Mouse (Mus musculus) embryonic fibroblast, embryonic 13.5 days (primary cell): Measurements from ENCODE around the gene Atl3. TPM values are rescaled to one million over a fixed set of nuclear protein-coding genes. Genes with fewer than 3 reads are reported as not detected.

Experiments used
- H3K27ac ChIP-seq: 2 replicates; pipeline ENCODE4 v1.5.1; 2012; ENCODE audit warnings: low read length, control low read depth, inconsistent platforms; ENCODE audit not compliant: insufficient read depth
- H3K4me1 ChIP-seq: 2 replicates; pipeline ENCODE4 v1.6.1; 2011; ENCODE audit warnings: low read length; ENCODE audit not compliant: control insufficient read depth, insufficient read depth
- H3K4me3 ChIP-seq: 2 replicates; pipeline ENCODE4 v1.5.1; 2011; ENCODE audit warnings: mild to moderate bottlenecking, control low read depth, low read length; ENCODE audit not compliant: insufficient read depth
- CTCF ChIP-seq: IDR thresholded peaks from 2 replicates; pipeline ENCODE4 v1.5.1; 2011; ENCODE audit warnings: mild to moderate bottlenecking, control low read depth, low read length, moderate library complexity, borderline replicate concordance; ENCODE audit not compliant: insufficient read depth
- POLR2A ChIP-seq: IDR thresholded peaks from 2 replicates; pipeline ENCODE4 v1.6.1; 2011; ENCODE audit warnings: low read depth, mild to moderate bottlenecking, control low read depth, low read length, moderate library complexity
- polyA plus RNA-seq: library from polyadenylated mRNA; stranded (reverse); fragments of >200 nt; gene quantifications from 2 replicates; pipeline ENCODE4 v1.2.4, GENCODE M21; 2011; ENCODE audit warnings: low read depth; ENCODE audit not compliant: missing spikeins, insufficient read length

Gene Atl3
- polyA plus RNA-seq, 1 experiment: 162 TPM

DNA sequence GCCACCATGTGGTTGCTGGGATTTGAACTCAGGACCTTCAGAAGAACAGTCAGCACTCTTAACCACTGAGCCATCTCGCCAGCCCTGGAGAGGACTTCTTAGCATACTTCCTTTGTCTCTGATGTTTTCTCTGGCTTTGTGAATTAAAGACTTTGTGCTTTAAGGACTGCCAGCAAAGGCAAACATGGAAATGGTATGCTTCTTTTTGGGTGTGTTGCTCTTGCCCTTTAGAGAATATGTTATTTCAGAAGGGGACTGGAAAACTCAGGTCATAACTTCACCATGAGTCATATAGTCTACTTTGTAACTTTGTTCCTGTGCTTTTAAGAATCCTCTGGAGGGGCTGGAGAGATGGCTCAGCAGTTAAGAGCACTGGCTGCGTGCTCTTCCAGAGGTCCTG lies 5.0 kb downstream of the Atl3 start:
- no peak overlapping the region for H3K4me3 ChIP-seq
- no peaks in the 10 kb centered on the region for H3K4me1 ChIP-seq
- TF ChIP-seq CTCF (no peak), POLR2A (no peak)
- peak overlapping the region; percentile 96 for H3K27ac ChIP-seq

DNA sequence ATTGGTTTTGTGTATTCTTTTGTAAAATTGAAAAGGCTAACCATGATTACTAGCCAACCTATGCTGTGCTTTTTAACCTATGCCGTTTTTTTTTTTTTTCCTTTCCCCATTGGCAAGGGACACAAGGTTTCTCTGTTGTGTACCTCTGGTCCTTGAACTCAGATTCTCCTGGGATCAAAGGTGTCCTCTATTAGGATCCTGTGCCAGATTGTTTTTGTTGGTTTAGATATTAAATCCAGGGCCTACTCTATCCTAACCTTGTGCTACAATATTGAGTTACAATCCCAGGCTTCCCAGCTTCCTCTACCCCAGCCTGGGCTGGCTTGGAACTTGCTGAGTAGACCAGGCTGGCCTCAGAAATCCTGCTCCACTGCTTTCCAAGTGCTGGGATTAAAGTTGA lies 6.9 kb downstream of the Atl3 start:
- Histone ChIP-seq H3K4me1 (no peaks in the 10 kb centered on the region), H3K4me3 (no peak overlapping the region), H3K27ac (no peak overlapping the region)
- TF ChIP-seq POLR2A: no peak
- no peak for TF ChIP-seq CTCF

DNA sequence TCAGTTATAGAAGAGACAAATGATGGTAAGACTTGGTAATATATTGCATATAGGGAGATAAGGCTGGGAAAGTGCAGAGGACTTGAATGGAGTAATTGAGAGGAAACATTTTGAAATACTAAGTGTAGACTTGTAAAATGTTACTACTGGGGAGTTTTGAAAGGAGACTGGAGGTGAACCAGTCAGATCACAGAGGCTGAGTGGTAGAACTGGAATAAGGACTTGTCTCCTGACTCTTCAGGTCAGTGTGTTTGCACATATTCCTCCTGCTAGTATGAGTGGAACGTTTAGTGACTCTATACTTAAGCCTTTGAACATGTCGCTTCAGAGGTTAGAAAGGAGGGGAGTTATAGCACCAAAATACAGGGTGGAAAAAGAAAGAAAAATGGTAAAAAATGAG lies 8.6 kb downstream of the Atl3 start:
- no peaks in the 10 kb centered on the region for H3K4me1 ChIP-seq
- no peak overlapping the region for H3K27ac ChIP-seq
- TF ChIP-seq POLR2A (no peak), CTCF (no peak)
- H3K4me3 ChIP-seq: no peak overlapping the region

DNA sequence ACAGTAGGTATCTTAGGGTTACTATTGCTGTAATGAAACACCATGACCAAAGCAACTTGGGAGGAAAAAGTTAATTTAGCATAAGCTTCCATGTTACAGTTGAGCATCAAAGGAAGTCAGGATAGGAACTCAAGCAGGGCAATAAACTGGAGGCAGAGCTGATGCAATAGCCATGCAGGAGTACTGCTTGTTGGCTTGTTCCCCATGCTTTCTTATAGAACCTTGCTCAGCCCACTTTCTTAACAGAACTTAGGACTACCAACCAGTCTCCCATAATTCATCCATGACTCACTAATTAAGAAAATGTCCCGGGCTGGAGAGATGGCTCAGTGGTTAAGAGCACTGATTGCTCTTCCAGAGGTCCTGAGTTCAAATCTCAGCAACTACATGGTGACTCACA lies 12.5 kb downstream of the Atl3 start:
- Histone ChIP-seq H3K4me3 (no peak overlapping the region), H3K4me1 (no peaks in the 10 kb centered on the region), H3K27ac (peak overlapping the region; percentile 72)
- TF ChIP-seq CTCF (no peak), POLR2A (no peak)

DNA sequence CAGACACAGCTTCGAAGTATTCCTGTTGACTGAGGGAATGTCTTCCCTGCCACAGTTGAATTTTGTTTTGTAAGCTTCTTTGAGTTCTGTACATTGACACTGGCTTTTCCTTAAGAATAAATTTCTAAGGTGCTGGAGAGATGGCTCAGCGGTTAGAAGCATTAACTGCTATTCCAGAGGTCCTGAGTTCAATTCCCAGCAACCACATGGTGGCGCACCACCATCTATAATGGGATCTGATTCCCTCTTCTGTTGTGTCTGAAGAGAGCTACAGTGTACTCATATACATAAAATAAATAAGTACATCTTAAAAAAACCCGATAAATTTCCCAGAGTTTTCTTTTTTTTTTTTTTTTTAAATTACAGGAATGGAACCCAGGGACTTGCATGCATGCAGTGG lies 14.2 kb downstream of the Atl3 start:
- Histone ChIP-seq H3K27ac (no peak overlapping the region), H3K4me1 (no peaks in the 10 kb centered on the region), H3K4me3 (no peak overlapping the region)
- TF ChIP-seq CTCF: no peak

DNA sequence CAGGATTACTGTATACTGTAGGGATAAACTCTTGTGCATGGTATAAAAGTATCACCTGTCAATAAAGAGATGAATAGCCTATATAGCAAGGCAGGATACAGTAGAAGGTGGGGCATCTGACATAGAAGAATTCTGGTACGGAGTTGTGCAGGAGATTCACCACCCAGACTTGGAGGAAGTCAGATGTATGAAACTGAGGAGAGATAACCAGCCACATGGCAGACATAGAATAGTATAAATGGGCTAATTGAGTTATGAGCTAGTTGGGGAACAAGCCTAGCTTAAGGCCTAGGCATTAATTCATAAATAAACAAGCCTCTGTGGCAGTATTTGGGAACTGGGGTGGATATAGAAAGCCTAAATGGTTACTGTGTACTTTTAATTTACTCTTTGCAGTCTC lies 22.6 kb downstream of the Atl3 start:
- TF ChIP-seq POLR2A (no peak), CTCF (no peak)
- Histone ChIP-seq H3K27ac (no peak overlapping the region), H3K4me3 (no peak overlapping the region)

DNA sequence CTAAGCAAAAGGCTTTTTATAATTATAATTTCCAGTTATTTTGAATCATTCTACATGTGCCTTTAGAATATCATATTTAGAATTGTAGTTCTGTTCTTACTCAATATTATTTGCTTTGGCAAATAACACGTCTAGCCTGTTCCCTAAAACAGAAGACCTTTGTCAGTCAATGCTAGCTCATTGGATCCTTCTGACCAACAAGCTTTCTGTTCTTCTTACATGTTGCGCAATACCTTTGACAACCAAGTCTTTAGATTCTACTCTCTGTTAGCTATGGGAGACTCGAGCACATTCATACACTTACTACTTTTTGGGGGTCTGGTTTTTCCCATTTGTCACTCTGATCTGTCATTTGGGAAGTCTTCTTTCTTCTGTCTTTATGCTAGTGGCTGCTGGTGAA lies 27.8 kb downstream of the Atl3 start:
- H3K27ac ChIP-seq: no peak overlapping the region
- TF ChIP-seq POLR2A (no peak), CTCF (no peak)

More for the DNA sequence above, 22.6 kb downstream of the Atl3 start:
- no peaks in the 10 kb centered on the region for H3K4me1 ChIP-seq

DNA sequence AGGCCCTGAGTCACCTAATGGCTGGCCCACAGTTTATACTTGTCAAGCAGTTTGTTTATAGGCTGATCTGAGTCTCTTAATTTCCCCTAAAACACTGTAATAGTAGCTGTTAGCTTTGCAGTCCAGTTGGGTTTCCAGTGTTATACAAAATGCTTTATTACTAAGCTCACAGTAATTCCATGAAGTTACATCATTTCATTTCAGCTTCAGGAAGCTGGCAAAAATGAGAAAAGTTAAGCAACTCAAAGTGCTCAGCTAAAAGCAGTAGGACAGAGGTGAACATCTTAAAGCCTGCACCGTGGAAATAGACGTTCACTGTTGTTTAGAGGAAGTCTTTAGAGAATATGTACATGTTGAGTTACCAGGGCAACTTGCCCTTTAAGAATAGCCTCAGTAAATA lies 29.0 kb downstream of the Atl3 start:
- peaks cover 5% of the 10 kb centered on the region; the same call in 1 of the 2 replicates for H3K4me1 ChIP-seq
- H3K27ac ChIP-seq: peak overlapping the region; percentile 40; the same call in 1 of the 2 replicates
- H3K4me3 ChIP-seq: no peak overlapping the region
- TF ChIP-seq CTCF (no peak), POLR2A (no peak)

More for the DNA sequence above, 27.8 kb downstream of the Atl3 start:
- Histone ChIP-seq H3K4me3 (no peak overlapping the region), H3K4me1 (peaks cover 5% of the 10 kb centered on the region; the same call in 1 of the 2 replicates)

DNA sequence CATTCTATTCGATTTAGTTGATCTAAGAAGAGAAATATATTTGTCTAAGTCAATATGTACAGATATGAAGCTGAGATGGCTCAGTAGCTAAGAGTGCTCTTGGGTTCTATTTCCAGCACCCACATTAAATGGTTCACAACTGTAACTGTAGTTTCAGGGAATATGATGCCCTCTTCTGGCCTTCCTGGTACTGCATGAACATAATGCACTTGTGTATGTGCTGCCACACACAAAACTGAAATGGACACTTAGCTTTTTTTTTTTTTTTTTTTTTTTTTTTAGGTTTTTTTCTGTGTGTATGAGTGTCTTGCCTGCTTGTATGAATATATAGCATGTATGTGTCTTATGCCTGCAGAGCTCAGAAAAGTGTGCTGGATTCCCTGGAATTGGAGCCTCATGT lies 29.5 kb downstream of the Atl3 start:
- peaks cover 5% of the 10 kb centered on the region; the same call in 1 of the 2 replicates for H3K4me1 ChIP-seq
- no peak overlapping the region for H3K27ac ChIP-seq
- TF ChIP-seq POLR2A (no peak), CTCF (no peak)
- no peak overlapping the region for H3K4me3 ChIP-seq

DNA sequence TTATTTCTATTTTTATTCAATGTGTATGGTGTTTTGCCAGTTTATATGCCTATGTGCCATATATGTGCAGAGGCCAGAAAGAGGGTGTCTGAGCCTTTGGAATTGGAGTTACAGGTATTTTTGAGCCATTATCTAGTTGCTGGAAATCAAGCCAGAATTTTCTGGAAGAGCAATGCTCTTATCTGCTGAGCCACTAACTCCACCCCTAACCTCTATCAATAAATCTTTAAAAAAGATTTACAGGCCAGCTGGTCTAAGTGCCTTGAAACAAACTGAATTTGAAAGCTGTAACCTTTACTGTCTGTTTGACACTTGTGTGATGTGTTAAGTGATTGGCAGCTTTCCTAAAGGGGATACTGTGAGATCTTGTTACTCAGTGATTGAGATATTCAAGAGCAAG lies 29.9 kb downstream of the Atl3 start:
- Histone ChIP-seq H3K27ac (no peak overlapping the region), H3K4me3 (no peak overlapping the region), H3K4me1 (peaks cover 5% of the 10 kb centered on the region; the same call in 1 of the 2 replicates)
- TF ChIP-seq POLR2A: no peak
- no peak for TF ChIP-seq CTCF

DNA sequence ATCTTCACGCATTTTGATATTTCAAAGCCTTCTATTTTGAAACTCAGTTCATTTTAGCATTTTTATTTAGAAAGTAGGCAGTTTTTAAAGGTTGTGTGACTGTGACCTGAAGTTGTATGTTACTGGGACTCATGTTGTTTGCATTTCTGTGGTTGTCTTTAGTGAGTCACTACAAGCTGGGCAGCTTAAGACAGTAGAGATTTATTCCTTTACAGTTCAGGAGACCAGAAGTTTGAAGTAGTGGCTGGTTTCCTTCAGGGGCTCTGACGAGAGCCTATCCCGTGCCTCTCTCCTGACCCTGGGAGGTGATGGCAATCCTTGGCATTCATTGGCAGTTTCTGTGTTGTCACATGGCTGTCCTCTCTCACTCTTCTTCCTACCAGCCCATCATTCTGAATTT lies 31.0 kb downstream of the Atl3 start:
- Histone ChIP-seq H3K4me3 (no peak overlapping the region), H3K27ac (0 out of 2 replicates have a peak overlapping the region, but pooled peaks have one; percentile 19), H3K4me1 (peaks cover 5% of the 10 kb centered on the region; the same call in 1 of the 2 replicates)
- TF ChIP-seq POLR2A: no peak
- TF ChIP-seq CTCF: no peak

DNA sequence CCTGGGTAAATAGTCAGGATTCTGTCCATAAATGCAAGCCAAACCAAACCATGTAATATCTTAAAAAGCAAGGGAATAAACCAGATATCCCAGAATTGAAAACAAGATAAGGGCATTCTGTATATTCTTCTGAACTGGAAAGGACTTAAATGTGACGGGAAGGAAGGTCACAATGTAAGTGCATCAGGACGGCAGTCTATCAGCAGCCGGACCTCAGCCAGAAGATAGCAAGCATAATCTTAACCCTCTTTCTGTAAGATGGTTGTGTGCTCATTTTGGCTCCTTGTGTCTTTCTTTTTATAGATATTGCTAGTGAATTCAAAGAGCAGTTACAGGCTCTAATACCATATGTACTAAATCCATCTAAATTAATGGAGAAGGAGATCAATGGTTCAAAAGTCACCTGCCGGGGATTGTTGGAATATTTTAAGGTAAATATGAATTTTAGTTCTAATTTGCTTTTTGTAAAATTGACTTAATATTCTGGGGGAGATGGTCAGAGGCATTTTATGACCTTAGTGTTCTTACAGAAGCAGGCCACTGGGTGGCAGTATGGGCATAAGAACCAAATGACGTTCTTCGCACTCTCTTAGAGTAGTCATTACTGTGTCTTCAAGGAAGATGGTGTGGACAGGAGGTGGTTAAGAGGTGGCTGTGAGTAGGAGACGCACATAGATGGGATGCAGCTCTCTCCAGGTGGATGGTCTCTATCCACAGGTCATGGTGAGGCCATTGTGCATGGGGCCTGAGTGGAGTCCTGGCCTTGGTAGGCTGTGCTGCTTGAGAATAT lies 35.0 kb downstream of the Atl3 start:
- Histone ChIP-seq H3K4me3 (no peak overlapping the region), H3K27ac (no peak overlapping the region), H3K4me1 (peaks cover 5% of the 10 kb centered on the region; the same call in 1 of the 2 replicates)
- TF ChIP-seq CTCF (no peak), POLR2A (no peak)
